Mouse (Mus musculus): ENCODE data around the gene Abhd6. TPM values are rescaled to one million over a fixed set of nuclear protein-coding genes. Genes with fewer than 3 reads are reported as not detected.

The Abhd6 gene
- polyA plus RNA-seq, 1 experiment = 59.1 TPM

DNA sequence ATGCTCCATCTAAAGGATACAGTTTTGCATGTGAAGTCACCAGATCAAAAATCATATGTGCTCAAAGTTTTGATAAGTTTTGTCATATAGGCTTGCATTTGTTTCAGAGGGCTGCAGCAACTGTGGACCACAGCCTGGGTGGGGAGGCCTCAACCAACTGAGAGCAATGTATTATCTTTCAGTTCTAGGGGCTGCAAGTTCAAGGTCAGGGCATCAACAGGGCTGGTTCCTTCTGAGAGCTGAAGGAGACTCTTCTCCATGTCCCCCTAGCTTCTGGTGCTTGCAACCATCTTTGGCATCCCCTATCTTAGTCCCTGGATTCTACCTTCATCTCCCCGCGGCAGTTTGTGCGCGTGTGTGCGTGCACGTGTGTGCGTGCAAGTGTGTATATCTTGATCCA lies 50.0 kb downstream of the Abhd6 start:
- Histone ChIP-seq H3K36me3 (ENCODE audit: control insufficient read depth, insufficient read depth, low read length) (peaks cover 25% of the 10 kb centered on the region), H3K27me3 (ENCODE audit: control insufficient read depth, insufficient read depth, low read length) (no peaks in the 10 kb centered on the region), H3K27ac (ENCODE audit: insufficient read depth, low read depth, low read length) (no peak overlapping the region), H3K4me3 (ENCODE audit: low read depth, low read length) (no peak overlapping the region), H3K4me1 (ENCODE audit: control insufficient read depth, insufficient read depth, insufficient read length, low read length) (no peaks in the 10 kb centered on the region)
- 97% methylated on average over 7 of the region's 7 CpGs for WGBS
- TF ChIP-seq CTCF (IDR thresholded peaks at IDR 0.05; ENCODE audit: extremely low read depth, insufficient read length, insufficient replicate concordance, low read depth, low read length) = no peak
- no peak for TF ChIP-seq POLR2A (IDR thresholded peaks at IDR 0.05; ENCODE audit: low read depth, low read length)

- H3K36me3 ChIP-seq (ENCODE audit: control insufficient read depth, insufficient read depth, low read length) = peaks cover 22% of the 10 kb centered on the region
- TF ChIP-seq POLR2A (IDR thresholded peaks at IDR 0.05; ENCODE audit: low read depth, low read length) (no peak), CTCF (IDR thresholded peaks at IDR 0.05; ENCODE audit: extremely low read depth, insufficient read length, insufficient replicate concordance, low read depth, low read length) (no peak)
- H3K4me3 ChIP-seq (ENCODE audit: low read depth, low read length) = no peak overlapping the region
- no peaks in the 10 kb centered on the region for H3K27me3 ChIP-seq (ENCODE audit: control insufficient read depth, insufficient read depth, low read length)
- H3K27ac ChIP-seq (ENCODE audit: insufficient read depth, low read depth, low read length) = no peak overlapping the region
- 59% methylated on average over 17 of the region's 17 CpGs for WGBS
- no peaks in the 10 kb centered on the region for H3K4me1 ChIP-seq (ENCODE audit: control insufficient read depth, insufficient read depth, insufficient read length, low read length)
Measured at GRCm38 (mm10) chr14:8054310-8055102, 51.8 kb downstream of the Abhd6 start.

DNA sequence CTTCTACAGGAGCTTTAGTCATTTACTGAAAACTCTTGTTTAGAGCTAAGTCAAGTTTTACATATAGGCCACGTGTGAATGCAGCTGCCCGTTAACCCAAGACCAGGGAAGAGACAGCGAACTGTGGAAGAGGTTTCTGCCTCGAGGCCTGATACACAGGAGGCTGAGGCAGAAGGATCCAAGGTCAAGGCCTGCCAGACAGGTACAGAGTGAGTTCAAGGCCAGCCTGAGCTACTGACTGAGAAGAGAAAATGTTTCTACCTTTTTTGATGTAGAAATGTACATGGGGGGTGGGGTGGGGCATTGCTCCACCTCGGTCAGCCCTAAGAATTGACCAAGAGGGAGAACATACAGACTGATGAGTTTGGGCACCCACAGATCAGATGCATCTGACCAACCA lies 53.4 kb downstream of the Abhd6 start:
- H3K27ac ChIP-seq (ENCODE audit: insufficient read depth, low read depth, low read length) = no peak overlapping the region
- no peak for TF ChIP-seq POLR2A (IDR thresholded peaks at IDR 0.05; ENCODE audit: low read depth, low read length)
- no peak for TF ChIP-seq CTCF (IDR thresholded peaks at IDR 0.05; ENCODE audit: extremely low read depth, insufficient read length, insufficient replicate concordance, low read depth, low read length)
- no peak overlapping the region for H3K4me3 ChIP-seq (ENCODE audit: low read depth, low read length)
- no peaks in the 10 kb centered on the region for H3K4me1 ChIP-seq (ENCODE audit: control insufficient read depth, insufficient read depth, insufficient read length, low read length)
- peaks cover 11% of the 10 kb centered on the region for H3K36me3 ChIP-seq (ENCODE audit: control insufficient read depth, insufficient read depth, low read length)
- no peaks in the 10 kb centered on the region for H3K27me3 ChIP-seq (ENCODE audit: control insufficient read depth, insufficient read depth, low read length)
- 78% methylated on average over 5 of the region's 5 CpGs for WGBS

GRCm38 (mm10) chr14:8059938-8060337 lies 57.2 kb downstream of the Abhd6 start:
- no peak for TF ChIP-seq CTCF (IDR thresholded peaks at IDR 0.05; ENCODE audit: extremely low read depth, insufficient read length, insufficient replicate concordance, low read depth, low read length)
- TF ChIP-seq POLR2A (IDR thresholded peaks at IDR 0.05; ENCODE audit: low read depth, low read length) = no peak
- no peak overlapping the region for H3K4me3 ChIP-seq (ENCODE audit: low read depth, low read length)
- H3K27ac ChIP-seq (ENCODE audit: insufficient read depth, low read depth, low read length) = no peak overlapping the region
- no peaks in the 10 kb centered on the region for H3K27me3 ChIP-seq (ENCODE audit: control insufficient read depth, insufficient read depth, low read length)
- 92% methylated on average over 7 of the region's 7 CpGs for WGBS
- no peaks in the 10 kb centered on the region for H3K4me1 ChIP-seq (ENCODE audit: control insufficient read depth, insufficient read depth, insufficient read length, low read length)
- H3K36me3 ChIP-seq (ENCODE audit: control insufficient read depth, insufficient read depth, low read length) = peaks cover 6% of the 10 kb centered on the region

DNA sequence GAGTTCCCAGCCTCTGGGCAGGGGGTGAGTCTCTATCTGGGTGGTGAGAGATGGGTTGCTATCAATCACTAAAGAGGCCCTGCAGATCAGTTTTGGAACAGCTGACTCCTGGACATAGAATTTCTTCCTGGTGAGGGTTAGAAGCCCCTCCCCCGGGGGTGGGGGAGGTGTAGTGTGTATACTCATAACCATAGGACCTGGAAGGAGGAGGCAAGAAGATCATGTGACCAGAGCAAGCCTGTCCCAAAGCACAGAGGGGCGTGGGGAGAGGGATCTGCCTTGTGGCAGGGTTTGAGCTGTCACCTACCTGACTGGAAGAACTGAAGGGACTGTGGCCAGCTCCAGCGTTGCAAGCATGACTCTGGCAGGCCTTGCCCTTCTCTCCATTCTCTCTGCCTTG lies 59.4 kb downstream of the Abhd6 start:
- no peak for TF ChIP-seq POLR2A (IDR thresholded peaks at IDR 0.05; ENCODE audit: low read depth, low read length)
- TF ChIP-seq CTCF (IDR thresholded peaks at IDR 0.05; ENCODE audit: extremely low read depth, insufficient read length, insufficient replicate concordance, low read depth, low read length) = no peak
- Histone ChIP-seq H3K4me1 (ENCODE audit: control insufficient read depth, insufficient read depth, insufficient read length, low read length) (no peaks in the 10 kb centered on the region), H3K27ac (ENCODE audit: insufficient read depth, low read depth, low read length) (no peak overlapping the region), H3K4me3 (ENCODE audit: low read depth, low read length) (no peak overlapping the region), H3K36me3 (ENCODE audit: control insufficient read depth, insufficient read depth, low read length) (no peaks in the 10 kb centered on the region), H3K27me3 (ENCODE audit: control insufficient read depth, insufficient read depth, low read length) (no peaks in the 10 kb centered on the region)
- 32% methylated on average over 3 of the region's 3 CpGs for WGBS

DNA sequence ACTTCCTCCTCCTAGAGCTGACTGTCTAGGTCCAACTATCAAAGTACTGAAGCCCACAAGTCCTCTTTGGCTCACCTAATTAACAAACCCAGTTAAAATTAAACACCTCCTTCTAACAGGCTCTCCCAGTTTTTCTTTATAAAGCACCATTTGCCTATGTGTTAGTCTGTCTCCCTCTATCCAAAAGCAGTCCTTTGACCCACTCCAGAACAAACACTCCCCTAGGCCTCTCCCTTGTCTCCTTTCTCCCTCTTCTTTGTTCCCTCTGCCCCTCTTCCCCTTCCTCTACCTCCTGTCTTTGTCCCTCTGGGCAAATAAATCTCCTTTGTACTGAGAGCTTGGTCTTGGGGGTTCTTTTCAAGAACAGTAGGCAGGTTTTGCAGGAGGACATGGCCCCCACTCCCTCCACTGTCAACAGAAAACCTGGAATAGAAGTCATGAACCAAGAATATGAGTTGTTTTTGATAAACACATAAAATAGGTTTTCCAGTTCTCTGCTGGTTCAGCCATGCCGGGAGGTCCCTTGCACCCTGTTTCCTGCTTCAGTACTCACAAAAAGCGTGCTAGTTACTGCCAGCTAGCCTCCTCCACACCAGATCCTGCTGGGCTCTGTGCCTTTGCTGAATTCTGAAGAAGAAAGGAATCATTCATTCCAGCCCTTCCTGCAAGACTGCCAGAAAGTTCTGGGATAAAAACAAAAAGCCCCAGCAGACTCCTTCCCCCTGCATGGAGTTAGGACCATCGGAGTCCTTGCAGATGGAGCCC lies 60.0 kb downstream of the Abhd6 start:
- 76% methylated on average over 3 of the region's 3 CpGs for WGBS
- Histone ChIP-seq H3K27me3 (ENCODE audit: control insufficient read depth, insufficient read depth, low read length) (no peaks in the 10 kb centered on the region), H3K36me3 (ENCODE audit: control insufficient read depth, insufficient read depth, low read length) (no peaks in the 10 kb centered on the region), H3K27ac (ENCODE audit: insufficient read depth, low read depth, low read length) (no peak overlapping the region), H3K4me1 (ENCODE audit: control insufficient read depth, insufficient read depth, insufficient read length, low read length) (no peaks in the 10 kb centered on the region), H3K4me3 (ENCODE audit: low read depth, low read length) (no peak overlapping the region)
- TF ChIP-seq POLR2A (IDR thresholded peaks at IDR 0.05; ENCODE audit: low read depth, low read length) (no peak), CTCF (IDR thresholded peaks at IDR 0.05; ENCODE audit: extremely low read depth, insufficient read length, insufficient replicate concordance, low read depth, low read length) (no peak)

Data from small intestine, adult 2 months (tissue).